Mouse (Mus musculus) common myeloid progenitor, adult 5-6 weeks (primary cell): Measurements from ENCODE around the gene Ercc6. TPM values are rescaled to one million over a fixed set of nuclear protein-coding genes. Genes with fewer than 3 reads are reported as not detected.
A peak's percentile ranks its signal among the peaks of the same experiment; 100 is the strongest.

Source experiments
- ATAC-seq: replicated peaks from 2 replicates; pipeline ENCODE4 v1.8.0; 2016; ENCODE audit warnings: low read depth, mild to moderate bottlenecking, moderate TSS enrichment, inconsistent platforms; ENCODE audit not compliant: poor library complexity, severe bottlenecking
- total RNA-seq: library from RNA; stranded (forward); fragments of 200-1000, 187-1606 nt; gene quantifications from 2 replicates; pipeline ENCODE4 v1.2.3, GENCODE M21; 2017

Ercc6 gene
- total RNA-seq, 1 experiment from 2014 or later: 24.4 TPM

GRCm38 (mm10) chr14:32554860-32555526 is 41.7 kb downstream of the Ercc6 start:
- no peak for ATAC-seq

GRCm38 (mm10) chr14:32561428-32561827 is 48.1 kb downstream of the Ercc6 start:
- ATAC-seq: no peak

- no peak for ATAC-seq
Observed at GRCm38 (mm10) chr14:32563661-32564060, 50.3 kb downstream of the Ercc6 start.

- ATAC-seq: no peak
Observed at GRCm38 (mm10) chr14:32572519-32572918, 59.2 kb downstream of the Ercc6 start.

GRCm38 (mm10) chr14:32578420-32578819 is 65.1 kb downstream of the Ercc6 start:
- ATAC-seq: no peak

- no peak for ATAC-seq
Observed at GRCm38 (mm10) chr14:32583696-32584095, 70.4 kb downstream of the Ercc6 start.

GRCm38 (mm10) chr14:32587013-32587784 is 73.9 kb downstream of the Ercc6 start:
- peak; percentile 64; the same call in 1 of the 2 replicates for ATAC-seq

GRCm38 (mm10) chr14:32590377-32590776 is 77.1 kb downstream of the Ercc6 start:
- ATAC-seq: no peak

- peak; percentile 98 for ATAC-seq
Observed at GRCm38 (mm10) chr14:32597232-32598231, 84.2 kb downstream of the Ercc6 start.

GRCm38 (mm10) chr14:32598437-32599219 is 85.3 kb downstream of the Ercc6 start:
- no peak for ATAC-seq

GRCm38 (mm10) chr14:32599290-32600041 is 86.1 kb downstream of the Ercc6 start, which contains the start of gene Prrxl1:
Prrxl1 (plus strand) TSS chr14:32599407.
- no peak for ATAC-seq

GRCm38 (mm10) chr14:32600110-32600509 is 86.8 kb downstream of the Ercc6 start:
- ATAC-seq: no peak

- no peak for ATAC-seq
Observed at GRCm38 (mm10) chr14:32605508-32605907, 92.2 kb downstream of the Ercc6 start.

GRCm38 (mm10) chr14:32606316-32606715 is 93.0 kb downstream of the Ercc6 start:
- ATAC-seq: no peak

- ATAC-seq: peak; percentile 86
Observed at GRCm38 (mm10) chr14:32609392-32609791, 96.1 kb downstream of the Ercc6 start.

- ATAC-seq: no peak
Observed at GRCm38 (mm10) chr14:32617253-32617652, 103.9 kb downstream of the Ercc6 start.

GRCm38 (mm10) chr14:32624245-32624644 is 110.9 kb downstream of the Ercc6 start:
- peak; percentile 91 for ATAC-seq

GRCm38 (mm10) chr14:32624811-32625210 is 111.5 kb downstream of the Ercc6 start:
- no peak for ATAC-seq

GRCm38 (mm10) chr14:32627271-32627670 is 114.0 kb downstream of the Ercc6 start:
- ATAC-seq: no peak
